ENCODE assay signal across 23 mouse cellular contexts in genomic region chr6:92004806-92005205, GRCm38 (mm10). TPM values are rescaled to one million over a fixed set of nuclear protein-coding genes. Genes with fewer than 3 reads are reported as not detected.
DNase-seq lines count a peak whose midpoint lies in the region; ATAC-seq and TF ChIP-seq lines count a peak whose summit lies in the region.
"Had no signal": no experiment of that assay in that cellular context is flagged by ENCODE, and none has a peak within 500 bp of the region (broad histone marks: within the 10 kb centered on the region; RNA-seq: fewer than 3 reads in every experiment).

No protein-coding gene starts in this region.

- no peak overlapping the region for H3K4me2 ChIP-seq in hindbrain, embryonic 11.5 days (replicated peaks; ENCODE audit: low read depth, low read length)
- H3K4me2 ChIP-seq in hindbrain, embryonic 14.5 days (replicated peaks) = no peak overlapping the region
- H3K4me2 ChIP-seq in limb, embryonic 12.5 days = no peak overlapping the region
- H3K4me2 ChIP-seq: heart, embryonic 13.5 days; hindbrain, embryonic 15.5 days; limb, embryonic 13.5 days; liver, embryonic 12.5 days had no signal

- no peak for TF ChIP-seq CTCF in ES-Bruce4 (IDR thresholded peaks at IDR 0.05; ENCODE audit: low read depth, low read length)

- no peak for DNase-seq in hindbrain, embryonic 11.5 days (ENCODE audit: low spot score)
- no peak for DNase-seq in hindbrain, embryonic 14.5 days (ENCODE audit: low spot score)
- DNase-seq in R1 (ENCODE audit: low read depth, low spot score) = peak; percentile 79
- no peak for DNase-seq in heart, adult 11 months
- DNase-seq: adrenal gland, postnatal 25 days; cerebellum, adult 9-10 months; gastrocnemius, postnatal 25 days; heart, adult 2 months; heart, postnatal 14 days; kidney, postnatal 25 days; lung, adult 18-20 months; lung, postnatal 10 days had no signal

- no peak for TF ChIP-seq POLR2A in ES-Bruce4 (IDR thresholded peaks at IDR 0.05; ENCODE audit: insufficient read depth, low read length)

- TF ChIP-seq EP300 in ES-Bruce4 (IDR thresholded peaks at IDR 0.05; ENCODE audit: insufficient read depth, low read depth, low read length) = no peak

- H3K4me3 ChIP-seq in hindbrain, embryonic 11.5 days (ENCODE audit: low read depth, low read length) = no peak overlapping the region
- no peak overlapping the region for H3K4me3 ChIP-seq in hindbrain, embryonic 14.5 days (replicated peaks; ENCODE audit: low read length)
- no peak overlapping the region for H3K4me3 ChIP-seq in ES-Bruce4 (ENCODE audit: low read depth, low read length)
- H3K4me3 ChIP-seq in limb, embryonic 12.5 days (replicated peaks) = no peak overlapping the region
- H3K4me3 ChIP-seq: embryonic facial prominence, embryonic 10.5 days; heart, adult 2 months; heart, embryonic 13.5 days; hindbrain, embryonic 15.5 days; layer of hippocampus, adult 2 months; limb, embryonic 13.5 days; liver, embryonic 12.5 days had no signal

- WGBS in hindbrain, embryonic 11.5 days = 34% methylated on average over 3 of the region's 3 CpGs
- 18% methylated on average over 3 of the region's 3 CpGs for WGBS in hindbrain, embryonic 14.5 days
- 18% methylated on average over 3 of the region's 3 CpGs for WGBS in limb, embryonic 12.5 days

- H3K27me3 ChIP-seq in hindbrain, embryonic 11.5 days (ENCODE audit: control insufficient read depth, insufficient read depth, low read length) = no peaks in the 10 kb centered on the region; the same call in 1 of the 2 replicates
- no peaks in the 10 kb centered on the region for H3K27me3 ChIP-seq in hindbrain, embryonic 14.5 days (ENCODE audit: control insufficient read depth, insufficient read depth, low read length)
- no peaks in the 10 kb centered on the region for H3K27me3 ChIP-seq in ES-Bruce4 (ENCODE audit: control insufficient read depth, insufficient read depth, low read length, poor library complexity, severe bottlenecking)
- no peaks in the 10 kb centered on the region for H3K27me3 ChIP-seq in limb, embryonic 12.5 days
- H3K27me3 ChIP-seq: heart, embryonic 13.5 days; hindbrain, embryonic 15.5 days; limb, embryonic 13.5 days; liver, embryonic 12.5 days had no signal

- no peaks in the 10 kb centered on the region for H3K36me3 ChIP-seq in hindbrain, embryonic 11.5 days (ENCODE audit: control insufficient read depth, insufficient read depth, low read length)
- no peaks in the 10 kb centered on the region for H3K36me3 ChIP-seq in hindbrain, embryonic 14.5 days (replicated peaks; ENCODE audit: control insufficient read depth, insufficient read depth)
- no peaks in the 10 kb centered on the region for H3K36me3 ChIP-seq in ES-Bruce4 (ENCODE audit: control insufficient read depth, insufficient read depth, low read length, poor library complexity, severe bottlenecking)
- H3K36me3 ChIP-seq in limb, embryonic 12.5 days = no peaks in the 10 kb centered on the region
- H3K36me3 ChIP-seq: embryonic facial prominence, embryonic 10.5 days; heart, embryonic 13.5 days; hindbrain, embryonic 15.5 days; limb, embryonic 13.5 days; liver, embryonic 12.5 days had no signal

- peaks cover 9% of the 10 kb centered on the region; the same call in 1 of the 2 replicates for H3K4me1 ChIP-seq in hindbrain, embryonic 11.5 days (replicated peaks; ENCODE audit: control insufficient read depth, insufficient read depth, low read length)
- peaks cover 18% of the 10 kb centered on the region for H3K4me1 ChIP-seq in hindbrain, embryonic 14.5 days (replicated peaks; ENCODE audit: control insufficient read depth, insufficient read depth, low read length)
- H3K4me1 ChIP-seq in ES-Bruce4 (ENCODE audit: control insufficient read depth, insufficient read depth, low read length) = peaks cover 15% of the 10 kb centered on the region
- H3K4me1 ChIP-seq in limb, embryonic 12.5 days (replicated peaks) = peaks cover 30% of the 10 kb centered on the region

- no peaks in the 10 kb centered on the region for H3K9me3 ChIP-seq in hindbrain, embryonic 11.5 days (ENCODE audit: control insufficient read depth, low read length)
- no peaks in the 10 kb centered on the region for H3K9me3 ChIP-seq in hindbrain, embryonic 14.5 days (ENCODE audit: control insufficient read depth, low read length)
- no peaks in the 10 kb centered on the region for H3K9me3 ChIP-seq in ES-Bruce4 (replicated peaks; ENCODE audit: control insufficient read depth, insufficient read depth, low read length, poor library complexity, severe bottlenecking)
- no peaks in the 10 kb centered on the region for H3K9me3 ChIP-seq in limb, embryonic 12.5 days
- H3K9me3 ChIP-seq: embryonic facial prominence, embryonic 10.5 days; heart, embryonic 13.5 days; hindbrain, embryonic 15.5 days; limb, embryonic 13.5 days; liver, embryonic 12.5 days had no signal

- peak overlapping the region; percentile 51; the same call in 1 of the 2 replicates for H3K27ac ChIP-seq in hindbrain, embryonic 11.5 days (ENCODE audit: low read depth, low read length)
- no peak overlapping the region for H3K27ac ChIP-seq in hindbrain, embryonic 14.5 days
- peak overlapping the region; percentile 29; the same call in 1 of the 2 replicates for H3K27ac ChIP-seq in ES-Bruce4 (ENCODE audit: insufficient read depth, low read length)
- 0 out of 2 replicates have a peak overlapping the region, but pooled peaks have one; percentile 7 for H3K27ac ChIP-seq in limb, embryonic 12.5 days
- H3K27ac ChIP-seq: embryonic facial prominence, embryonic 10.5 days; heart, adult 2 months; heart, embryonic 13.5 days; hindbrain, embryonic 15.5 days; layer of hippocampus, adult 2 months; limb, embryonic 13.5 days; liver, embryonic 12.5 days; stomach, postnatal 0 days had no signal

- H3K9ac ChIP-seq in hindbrain, embryonic 11.5 days (ENCODE audit: low read depth, low read length) = no peak overlapping the region
- H3K9ac ChIP-seq in hindbrain, embryonic 14.5 days = no peak overlapping the region
- H3K9ac ChIP-seq in ES-Bruce4 (ENCODE audit: low read depth, poor library complexity, severe bottlenecking) = no peak overlapping the region
- H3K9ac ChIP-seq in limb, embryonic 12.5 days (replicated peaks) = no peak overlapping the region
- H3K9ac ChIP-seq: heart, embryonic 13.5 days; hindbrain, embryonic 15.5 days; limb, embryonic 13.5 days; liver, embryonic 12.5 days had no signal

- ATAC-seq in hindbrain, embryonic 11.5 days (ENCODE audit: low FRiP score) = no peak
- no peak for ATAC-seq in hindbrain, embryonic 14.5 days (ENCODE audit: low FRiP score)
- ATAC-seq in limb, embryonic 12.5 days (ENCODE audit: insufficient number of reproducible peaks, insufficient read depth, low FRiP score, low TSS enrichment, low read depth) = no peak
- no peak for ATAC-seq in cerebellum, adult (ENCODE audit: insufficient number of reproducible peaks, low FRiP score, low TSS enrichment)
- ATAC-seq: intestine, embryonic 16.5 days; liver, embryonic 12.5 days had no signal

RNA-seq across cellular contexts. Expression of gene Fgd5, which starts 26.1 kb away (rescaled TPM):
- 5.8 and 6.5 TPM in 2 replicates for polyA plus RNA-seq in hindbrain, embryonic 11.5 days (2014; fragmentation: Nextera tagmentation; extraction: Ambion mirVana)
- 14.5 and 16.8 TPM in 2 replicates for polyA plus RNA-seq in hindbrain, embryonic 14.5 days (2014; fragmentation: Nextera tagmentation; extraction: Ambion mirVana)
- 4.1 and 5.1 TPM in 2 replicates for polyA plus RNA-seq in ES-Bruce4 (2011; ENCODE audit: insufficient read depth, insufficient read length, low read depth, missing spikeins)
- 5.8 and 7.0 TPM in 2 replicates for polyA plus RNA-seq in limb, embryonic 12.5 days (2016; fragmentation: Nextera tagmentation; extraction: Ambion mirVana)
